Mouse (Mus musculus) lung, adult 2 months (tissue): ENCODE measurements around the gene Sf3a1.

Source experiments
- CTCF ChIP-seq: fragments of 200-500 bp; IDR thresholded peaks from 2 replicates; pipeline ENCODE4 v1.5.1; 2011; ENCODE audit warnings: mild to moderate bottlenecking, low read length, control low read depth; ENCODE audit not compliant: insufficient read depth
- POLR2A ChIP-seq: fragments of 200-500 bp; IDR thresholded peaks from 2 replicates; pipeline ENCODE4 v1.6.1; 2011; ENCODE audit warnings: low read depth, mild to moderate bottlenecking, control low read depth, low read length, borderline replicate concordance; ENCODE audit errors: extremely low read depth

DNA sequence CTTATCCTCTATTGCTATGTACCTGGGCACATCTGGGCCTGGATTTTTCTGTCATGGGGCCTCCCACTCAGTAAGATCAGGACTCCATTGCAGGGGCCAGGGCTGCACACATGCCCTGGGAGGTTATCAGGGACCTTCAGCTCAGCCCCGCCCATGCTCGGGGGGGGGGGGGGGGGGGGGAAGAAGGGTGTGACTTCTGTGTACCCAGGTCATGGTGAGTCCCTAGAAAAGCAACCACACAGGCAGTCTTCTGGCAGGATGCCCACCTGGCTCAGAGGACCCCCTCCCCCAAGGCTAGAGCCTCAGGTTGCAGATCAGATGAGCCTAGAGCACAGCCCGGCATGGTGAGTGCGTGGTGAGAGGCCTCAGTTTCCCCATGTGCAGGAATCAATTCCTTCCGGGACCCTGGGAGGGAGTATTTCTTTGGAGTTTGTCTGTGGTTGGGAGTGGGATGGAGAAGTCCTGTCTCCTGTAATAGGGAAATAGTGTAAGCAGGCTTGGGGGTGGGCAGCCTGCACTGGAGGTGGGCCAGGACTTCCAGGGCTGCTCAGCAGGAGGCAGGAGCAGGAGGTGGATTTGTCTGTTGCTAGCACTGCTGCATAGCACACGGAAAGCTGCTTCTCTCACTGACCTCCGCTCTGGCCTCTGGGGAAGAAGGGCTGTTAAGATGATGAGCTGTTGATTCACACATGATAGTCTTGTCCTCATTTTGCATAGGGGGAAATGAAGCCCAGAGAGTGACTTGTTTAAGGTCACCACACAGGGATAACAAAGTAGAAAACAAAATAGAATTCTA lies 63.4 kb downstream of the Sf3a1 start:
- TF ChIP-seq CTCF, result no peak
- no peak for TF ChIP-seq POLR2A
